Mouse (Mus musculus): ENCODE results near the gene Zbtb8a. TPM values are rescaled to one million over a fixed set of nuclear protein-coding genes. Genes with fewer than 3 reads are reported as not detected.
A peak's percentile ranks its signal among the peaks of the same experiment; 100 is the strongest.

The Zbtb8a gene
- polyA plus RNA-seq, 1 experiment, result 20.7 TPM

DNA sequence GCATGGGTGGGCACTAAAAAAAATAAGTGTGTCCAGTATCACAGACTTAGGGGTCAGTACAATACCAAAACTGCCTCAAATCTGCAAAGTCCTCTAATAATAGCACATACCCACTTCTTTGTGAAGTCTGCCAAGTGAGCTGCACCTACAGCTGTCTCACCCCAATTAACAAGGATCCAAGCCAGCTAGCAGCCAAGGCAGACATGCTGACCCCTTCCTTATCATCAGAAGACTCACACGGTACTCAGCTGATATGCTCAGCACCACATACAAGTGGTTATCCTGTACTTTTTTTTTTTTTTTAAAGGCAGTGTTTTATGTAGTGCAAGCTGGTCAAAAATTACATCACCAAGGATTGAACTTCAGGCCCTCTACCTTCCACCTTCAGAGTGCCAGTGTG, 73.6 kb downstream of the Zbtb8a start:
- H3K4me1 ChIP-seq (ENCODE audit: control insufficient read depth, insufficient read depth, low read length), result no peaks in the 10 kb centered on the region
- no peaks in the 10 kb centered on the region for H3K27me3 ChIP-seq (ENCODE audit: control insufficient read depth, insufficient read depth, low read length, poor library complexity, severe bottlenecking)
- no peak overlapping the region for H3K9ac ChIP-seq (ENCODE audit: low read depth, poor library complexity, severe bottlenecking)
- no peaks in the 10 kb centered on the region for H3K9me3 ChIP-seq (replicated peaks; ENCODE audit: control insufficient read depth, insufficient read depth, low read length, poor library complexity, severe bottlenecking)
- no peak overlapping the region for H3K4me3 ChIP-seq (ENCODE audit: low read depth, low read length)
- H3K27ac ChIP-seq (ENCODE audit: insufficient read depth, low read length), result peak overlapping the region; percentile 28; the same call in 1 of the 2 replicates
- H3K36me3 ChIP-seq (ENCODE audit: control insufficient read depth, insufficient read depth, low read length, poor library complexity, severe bottlenecking), result peaks cover 19% of the 10 kb centered on the region
- TF ChIP-seq POLR2A (IDR thresholded peaks at IDR 0.05; ENCODE audit: insufficient read depth, low read length), result no peak
- TF ChIP-seq CTCF (IDR thresholded peaks at IDR 0.05; ENCODE audit: low read depth, low read length), result no peak
- no peak for TF ChIP-seq EP300 (IDR thresholded peaks at IDR 0.05; ENCODE audit: insufficient read depth, low read depth, low read length)

DNA sequence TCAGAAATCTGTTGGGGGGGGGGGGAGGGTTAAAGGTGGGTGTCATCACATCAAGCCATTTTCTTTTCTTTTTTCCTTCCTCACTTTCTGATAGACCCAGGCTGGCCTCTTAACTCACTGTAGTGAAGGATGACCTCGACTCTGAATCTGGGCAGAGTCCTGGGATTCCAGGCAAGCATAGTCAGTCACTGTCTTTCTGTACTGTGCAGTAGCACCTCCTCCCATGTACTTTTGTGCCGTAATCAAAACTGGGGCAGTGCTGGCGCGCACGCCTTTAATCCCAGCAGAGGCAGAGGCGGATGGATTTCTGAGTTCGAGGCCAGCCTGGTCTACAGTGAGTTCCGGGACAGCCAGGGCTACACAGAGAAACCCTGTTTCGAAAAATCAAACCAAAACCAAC, 74.1 kb downstream of the Zbtb8a start:
- no peaks in the 10 kb centered on the region for H3K9me3 ChIP-seq (replicated peaks; ENCODE audit: control insufficient read depth, insufficient read depth, low read length, poor library complexity, severe bottlenecking)
- peaks cover 14% of the 10 kb centered on the region for H3K36me3 ChIP-seq (ENCODE audit: control insufficient read depth, insufficient read depth, low read length, poor library complexity, severe bottlenecking)
- no peak overlapping the region for H3K4me3 ChIP-seq (ENCODE audit: low read depth, low read length)
- no peak overlapping the region for H3K27ac ChIP-seq (ENCODE audit: insufficient read depth, low read length)
- no peaks in the 10 kb centered on the region for H3K4me1 ChIP-seq (ENCODE audit: control insufficient read depth, insufficient read depth, low read length)
- H3K27me3 ChIP-seq (ENCODE audit: control insufficient read depth, insufficient read depth, low read length, poor library complexity, severe bottlenecking), result no peaks in the 10 kb centered on the region
- H3K9ac ChIP-seq (ENCODE audit: low read depth, poor library complexity, severe bottlenecking), result no peak overlapping the region
- TF ChIP-seq POLR2A (IDR thresholded peaks at IDR 0.05; ENCODE audit: insufficient read depth, low read length), result no peak
- TF ChIP-seq EP300 (IDR thresholded peaks at IDR 0.05; ENCODE audit: insufficient read depth, low read depth, low read length), result no peak
- TF ChIP-seq CTCF (IDR thresholded peaks at IDR 0.05; ENCODE audit: low read depth, low read length), result no peak

Other genes starting within 250 kb of the Zbtb8a start
- 2.7 and 3.3 TPM in 2 replicates for gene Fndc5, start 241.1 kb downstream of the Zbtb8a start, polyA plus RNA-seq (2011; ENCODE audit: insufficient read depth, insufficient read length, low read depth, missing spikeins)
- 80.0 and 83.5 TPM in 2 replicates for gene S100pbp, start 188.4 kb downstream of the Zbtb8a start, polyA plus RNA-seq (2011; ENCODE audit: insufficient read depth, insufficient read length, low read depth, missing spikeins)
- 90.6 and 99.8 TPM in 2 replicates for gene Yars, start 188.4 kb downstream of the Zbtb8a start, polyA plus RNA-seq (2011; ENCODE audit: insufficient read depth, insufficient read length, low read depth, missing spikeins)
- 50.2 and 55.1 TPM in 2 replicates for gene C77080, start 116.7 kb downstream of the Zbtb8a start, polyA plus RNA-seq (2011; ENCODE audit: insufficient read depth, insufficient read length, low read depth, missing spikeins)
- 0.87 and 0.90 TPM in 2 replicates for gene Sync, start 90.5 kb downstream of the Zbtb8a start, polyA plus RNA-seq (2011; ENCODE audit: insufficient read depth, insufficient read length, low read depth, missing spikeins)
- gene Rbbp4, start 42.7 kb downstream of the Zbtb8a start, polyA plus RNA-seq (2011; ENCODE audit: insufficient read depth, insufficient read length, low read depth, missing spikeins), result 375 and 419 TPM in 2 replicates
- 138 and 146 TPM in 2 replicates for gene Zbtb8os, start 42.4 kb downstream of the Zbtb8a start, polyA plus RNA-seq (2011; ENCODE audit: insufficient read depth, insufficient read length, low read depth, missing spikeins)
- 4.2 and 4.8 TPM in 2 replicates for gene Zbtb8b, start 62.7 kb upstream of the Zbtb8a start, polyA plus RNA-seq (2011; ENCODE audit: insufficient read depth, insufficient read length, low read depth, missing spikeins)
- 31.6 and 36.4 TPM in 2 replicates for gene Bsdc1, start 83.5 kb upstream of the Zbtb8a start, polyA plus RNA-seq (2011; ENCODE audit: insufficient read depth, insufficient read length, low read depth, missing spikeins)
- gene Tssk3, start 112.9 kb upstream of the Zbtb8a start, polyA plus RNA-seq (2011; ENCODE audit: insufficient read depth, insufficient read length, low read depth, missing spikeins), result not detected in 2 replicates
- not detected in 2 replicates for gene Fam229a, start 113.1 kb upstream of the Zbtb8a start, polyA plus RNA-seq (2011; ENCODE audit: insufficient read depth, insufficient read length, low read depth, missing spikeins)
- 379 and 434 TPM in 2 replicates for gene Marcksl1, start 135.5 kb upstream of the Zbtb8a start, polyA plus RNA-seq (2011; ENCODE audit: insufficient read depth, insufficient read length, low read depth, missing spikeins)
- 301 and 304 TPM in 2 replicates for gene Hdac1, start 164.6 kb upstream of the Zbtb8a start, polyA plus RNA-seq (2011; ENCODE audit: insufficient read depth, insufficient read length, low read depth, missing spikeins)
- gene Lck, start 195.5 kb upstream of the Zbtb8a start, polyA plus RNA-seq (2011; ENCODE audit: insufficient read depth, insufficient read length, low read depth, missing spikeins), result 18.7 and 20.1 TPM in 2 replicates
- gene Fam167b, start 200.4 kb upstream of the Zbtb8a start, polyA plus RNA-seq (2011; ENCODE audit: insufficient read depth, insufficient read length, low read depth, missing spikeins), result not detected in 2 replicates
- 252 and 266 TPM in 2 replicates for gene Eif3i, start 222.5 kb upstream of the Zbtb8a start, polyA plus RNA-seq (2011; ENCODE audit: insufficient read depth, insufficient read length, low read depth, missing spikeins)
- gene Tmem234, start 222.6 kb upstream of the Zbtb8a start, polyA plus RNA-seq (2011; ENCODE audit: insufficient read depth, insufficient read length, low read depth, missing spikeins), result 86.6 and 94.0 TPM in 2 replicates
- 2.2 and 3.0 TPM in 2 replicates for gene Dcdc2b, start 236.1 kb upstream of the Zbtb8a start, polyA plus RNA-seq (2011; ENCODE audit: insufficient read depth, insufficient read length, low read depth, missing spikeins)
- gene Iqcc, start 241.0 kb upstream of the Zbtb8a start, polyA plus RNA-seq (2011; ENCODE audit: insufficient read depth, insufficient read length, low read depth, missing spikeins), result 21.0 and 24.7 TPM in 2 replicates
- 7.4 and 8.7 TPM in 2 replicates for gene Ccdc28b, start 245.8 kb upstream of the Zbtb8a start, polyA plus RNA-seq (2011; ENCODE audit: insufficient read depth, insufficient read length, low read depth, missing spikeins)